Comparison of ENCODE assay signal across 9 mouse cellular contexts in the genomic region with DNA sequence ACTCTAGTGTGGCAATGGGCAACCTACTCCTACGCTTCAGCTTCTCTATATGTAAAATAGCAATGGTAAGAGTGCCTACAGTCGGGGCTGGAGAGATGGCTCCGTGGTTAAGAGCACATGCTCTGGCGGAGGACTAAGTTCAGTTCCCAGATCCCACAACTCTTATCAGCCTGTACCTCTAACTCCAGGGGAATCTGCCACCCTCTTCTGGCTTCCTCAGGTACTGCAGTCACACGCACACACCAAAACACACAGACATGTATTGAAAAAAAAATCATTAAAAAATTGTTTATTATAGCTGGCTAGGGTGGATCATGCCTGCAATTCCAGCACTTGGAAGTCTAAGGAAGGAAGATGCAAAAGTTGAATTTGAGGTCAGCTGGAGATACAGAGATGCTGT. TPM values are rescaled to one million over a fixed set of nuclear protein-coding genes. Genes with fewer than 3 reads are reported as not detected.
DNase-seq lines count a peak whose midpoint lies in the region; ATAC-seq and TF ChIP-seq lines count a peak whose summit lies in the region.
"Had no signal": no experiment of that assay in that cellular context is flagged by ENCODE, and none has a peak within 500 bp of the region (broad histone marks: within the 10 kb centered on the region; RNA-seq: fewer than 3 reads in every experiment).

No protein-coding gene starts in this region.

- 93% methylated on average over 5 of the region's 5 CpGs for WGBS in heart, postnatal 0 days
- 87% methylated on average over 5 of the region's 5 CpGs for WGBS in heart, embryonic 12.5 days
- 90% methylated on average over 5 of the region's 5 CpGs for WGBS in embryonic facial prominence, embryonic 10.5 days

- H3K36me3 ChIP-seq in heart, postnatal 0 days (replicated peaks; ENCODE audit: control insufficient read depth, insufficient read depth, low read length) = peaks cover 14% of the 10 kb centered on the region; the same call in 1 of the 2 replicates
- H3K36me3 ChIP-seq in heart, embryonic 12.5 days = peaks cover 56% of the 10 kb centered on the region
- peaks cover 88% of the 10 kb centered on the region for H3K36me3 ChIP-seq in embryonic facial prominence, embryonic 10.5 days (replicated peaks)

- DNase-seq in heart, postnatal 0 days (ENCODE audit: low spot score) = no peak
- DNase-seq in right cerebral cortex, postnatal 14 days = peak; percentile 23
- no peak for DNase-seq in right cerebral cortex, adult 18-20 months
- DNase-seq in embryonic facial prominence, embryonic 10.5 days (ENCODE audit: low spot score) = peak; percentile 35
- DNase-seq in thymus, postnatal 0 days (ENCODE audit: low spot score) = peak; percentile 24
- DNase-seq in layer of hippocampus, postnatal 36 days = no peak

- H3K9me3 ChIP-seq in heart, postnatal 0 days (replicated peaks; ENCODE audit: control insufficient read depth, low read length) = no peaks in the 10 kb centered on the region
- H3K9me3 ChIP-seq in heart, embryonic 12.5 days (replicated peaks) = no peaks in the 10 kb centered on the region
- H3K9me3 ChIP-seq in embryonic facial prominence, embryonic 10.5 days = no peaks in the 10 kb centered on the region

- no peaks in the 10 kb centered on the region for H3K27me3 ChIP-seq in heart, postnatal 0 days (ENCODE audit: control insufficient read depth, insufficient read depth, low read length)
- no peaks in the 10 kb centered on the region for H3K27me3 ChIP-seq in heart, embryonic 12.5 days (replicated peaks)
- H3K27me3 ChIP-seq in embryonic facial prominence, embryonic 10.5 days (replicated peaks; ENCODE audit: low read depth, poor library complexity, severe bottlenecking) = no peaks in the 10 kb centered on the region

- H3K4me3 ChIP-seq in heart, postnatal 0 days (ENCODE audit: low read depth, low read length) = no peak overlapping the region
- H3K4me3 ChIP-seq in heart, embryonic 12.5 days = no peak overlapping the region
- H3K4me3 ChIP-seq in embryonic facial prominence, embryonic 10.5 days = no peak overlapping the region

- no peaks in the 10 kb centered on the region for H3K4me1 ChIP-seq in heart, postnatal 0 days (ENCODE audit: control insufficient read depth, insufficient read depth)
- H3K4me1 ChIP-seq in heart, embryonic 12.5 days (replicated peaks) = no peaks in the 10 kb centered on the region
- no peaks in the 10 kb centered on the region for H3K4me1 ChIP-seq in embryonic facial prominence, embryonic 10.5 days

- H3K9ac ChIP-seq in heart, postnatal 0 days (replicated peaks; ENCODE audit: low read depth, low read length) = no peak overlapping the region
- no peak overlapping the region for H3K9ac ChIP-seq in heart, embryonic 12.5 days

- no peak overlapping the region for H3K27ac ChIP-seq in heart, postnatal 0 days (ENCODE audit: low read depth)
- no peak overlapping the region for H3K27ac ChIP-seq in heart, embryonic 12.5 days (ENCODE audit: poor library complexity, severe bottlenecking)
- H3K27ac ChIP-seq in embryonic facial prominence, embryonic 10.5 days (replicated peaks) = no peak overlapping the region

- no peak overlapping the region for H3K4me2 ChIP-seq in heart, postnatal 0 days (ENCODE audit: low read depth, low read length)
- H3K4me2 ChIP-seq in heart, embryonic 12.5 days = no peak overlapping the region

- no peak for ATAC-seq in heart, postnatal 0 days (ENCODE audit: insufficient read depth, low read depth)
- ATAC-seq in heart, embryonic 12.5 days (ENCODE audit: insufficient number of reproducible peaks, low FRiP score) = no peak
- ATAC-seq in inflammation-experienced regulatory T-cells, adult 6 months = no peak

- TF ChIP-seq EP300 in heart, postnatal 0 days (IDR thresholded peaks at IDR 0.05; ENCODE audit: low read depth) = no peak

- TF ChIP-seq CTCF in heart, postnatal 0 days (IDR thresholded peaks at IDR 0.05; ENCODE audit: low read depth) = peak; percentile 19; the same call in 1 of the 2 replicates

RNA-seq across cellular contexts. Expression of gene Zfp82, which starts 10.2 kb away (rescaled TPM):
- total RNA-seq in heart, postnatal 0 days (2014; rRNA removed; ENCODE audit: low replicate concordance) = 0.08 and 0.54 TPM in 2 replicates
- 1.9 and 2.4 TPM in 2 replicates for polyA plus RNA-seq in heart, postnatal 0 days (2015; fragmentation: Nextera tagmentation; extraction: Ambion mirVana)
- polyA plus RNA-seq in heart, embryonic 12.5 days (2016; fragmentation: Nextera tagmentation; extraction: Ambion mirVana) = 2.5 and 2.9 TPM in 2 replicates
- 5.6 and 6.4 TPM in 2 replicates for polyA plus RNA-seq in embryonic facial prominence, embryonic 10.5 days (2016; fragmentation: Nextera tagmentation; extraction: Ambion mirVana)
- 6.8 and 7.1 TPM in 2 replicates for polyA plus RNA-seq in thymus, postnatal 0 days (2015; fragmentation: Nextera tagmentation; extraction: Ambion mirVana)
- total RNA-seq in layer of hippocampus, postnatal 36 days (2021) = 1 to 10 TPM; 3.7 to 4.2 TPM
- polyA plus RNA-seq in inflammation-experienced regulatory T-cells, adult 6 months (2017; shearing (Covaris generic)) = 10 to 100 TPM in 1 of 3 experiments, 1 to 10 TPM in 2; 4.6 to 10.9 (median 5.9) TPM

RNA-seq across cellular contexts. Expression of gene Zfp14, which starts 11.3 kb away (rescaled TPM):
- total RNA-seq in heart, postnatal 0 days (2014; rRNA removed; ENCODE audit: low replicate concordance) = 5.7 and 6.0 TPM in 2 replicates
- polyA plus RNA-seq in heart, postnatal 0 days (2015; fragmentation: Nextera tagmentation; extraction: Ambion mirVana) = 2.2 and 2.6 TPM in 2 replicates
- polyA plus RNA-seq in heart, embryonic 12.5 days (2016; fragmentation: Nextera tagmentation; extraction: Ambion mirVana) = 3.1 and 3.4 TPM in 2 replicates
- polyA plus RNA-seq in embryonic facial prominence, embryonic 10.5 days (2016; fragmentation: Nextera tagmentation; extraction: Ambion mirVana) = 3.4 and 4.5 TPM in 2 replicates
- 2.4 and 3.1 TPM in 2 replicates for polyA plus RNA-seq in thymus, postnatal 0 days (2015; fragmentation: Nextera tagmentation; extraction: Ambion mirVana)
- 10 to 100 TPM in 1 of 2 experiments, 1 to 10 TPM in 1; 9.0 to 12.0 TPM for total RNA-seq in layer of hippocampus, postnatal 36 days (2021)
- polyA plus RNA-seq in inflammation-experienced regulatory T-cells, adult 6 months (2017; shearing (Covaris generic)) = 1 to 10 TPM; 4.4 to 7.2 (median 5.8) TPM

RNA-seq across cellular contexts. Expression of gene Gm26920, which starts 27.7 kb away (rescaled TPM):
- total RNA-seq in heart, postnatal 0 days (2014; rRNA removed; ENCODE audit: low replicate concordance) = not detected in 2 replicates
- polyA plus RNA-seq in heart, postnatal 0 days (2015; fragmentation: Nextera tagmentation; extraction: Ambion mirVana) = 0.18 TPM in 1 of 2 replicates, not detected in the other
- 1.5 and 1.7 TPM in 2 replicates for polyA plus RNA-seq in heart, embryonic 12.5 days (2016; fragmentation: Nextera tagmentation; extraction: Ambion mirVana)
- 1.6 and 4.8 TPM in 2 replicates for polyA plus RNA-seq in embryonic facial prominence, embryonic 10.5 days (2016; fragmentation: Nextera tagmentation; extraction: Ambion mirVana)
- 1.3 and 1.4 TPM in 2 replicates for polyA plus RNA-seq in thymus, postnatal 0 days (2015; fragmentation: Nextera tagmentation; extraction: Ambion mirVana)
- under 1 TPM in 1 of 2 experiments, not detected in 1; 0.97 TPM for total RNA-seq in layer of hippocampus, postnatal 36 days (2021)
- polyA plus RNA-seq in inflammation-experienced regulatory T-cells, adult 6 months (2017; shearing (Covaris generic)) = 1 to 10 TPM in 2 of 3 experiments, under 1 TPM in 1; 0.87 to 3.9 (median 1.7) TPM
- total RNA-seq: layer of hippocampus, postnatal 14 days had no signal

RNA-seq across cellular contexts. Expression of gene Zfp566, which starts 27.8 kb away (rescaled TPM):
- not detected in 2 replicates for total RNA-seq in heart, postnatal 0 days (2014; rRNA removed; ENCODE audit: low replicate concordance)
- 4.1 and 4.6 TPM in 2 replicates for polyA plus RNA-seq in heart, postnatal 0 days (2015; fragmentation: Nextera tagmentation; extraction: Ambion mirVana)
- polyA plus RNA-seq in heart, embryonic 12.5 days (2016; fragmentation: Nextera tagmentation; extraction: Ambion mirVana) = 5.8 and 6.1 TPM in 2 replicates
- polyA plus RNA-seq in embryonic facial prominence, embryonic 10.5 days (2016; fragmentation: Nextera tagmentation; extraction: Ambion mirVana) = 20.0 and 21.0 TPM in 2 replicates
- polyA plus RNA-seq in thymus, postnatal 0 days (2015; fragmentation: Nextera tagmentation; extraction: Ambion mirVana) = 9.2 and 10.6 TPM in 2 replicates
- 1 to 10 TPM; 6.4 to 8.0 TPM for total RNA-seq in layer of hippocampus, postnatal 36 days (2021)
- 10 to 100 TPM in 2 of 3 experiments, 1 to 10 TPM in 1; 7.2 to 14.5 (median 10.9) TPM for polyA plus RNA-seq in inflammation-experienced regulatory T-cells, adult 6 months (2017; shearing (Covaris generic))

RNA-seq across cellular contexts. Expression of gene Zfp260, which starts 32.1 kb away (rescaled TPM):
- 33.1 and 54.8 TPM in 2 replicates for total RNA-seq in heart, postnatal 0 days (2014; rRNA removed; ENCODE audit: low replicate concordance)
- 54.6 and 57.9 TPM in 2 replicates for polyA plus RNA-seq in heart, postnatal 0 days (2015; fragmentation: Nextera tagmentation; extraction: Ambion mirVana)
- polyA plus RNA-seq in heart, embryonic 12.5 days (2016; fragmentation: Nextera tagmentation; extraction: Ambion mirVana) = 90.8 and 93.5 TPM in 2 replicates
- 119 and 127 TPM in 2 replicates for polyA plus RNA-seq in embryonic facial prominence, embryonic 10.5 days (2016; fragmentation: Nextera tagmentation; extraction: Ambion mirVana)
- polyA plus RNA-seq in thymus, postnatal 0 days (2015; fragmentation: Nextera tagmentation; extraction: Ambion mirVana) = 59.0 and 59.7 TPM in 2 replicates
- total RNA-seq in layer of hippocampus, postnatal 36 days (2021) = 10 to 100 TPM; 76.8 to 83.7 TPM
- polyA plus RNA-seq in inflammation-experienced regulatory T-cells, adult 6 months (2017; shearing (Covaris generic)) = 10 to 100 TPM; 59.7 to 83.0 (median 70.5) TPM

Comparison
In these comparisons a context has a peak if more than half of its experiments do, and no peak if none do; other contexts are left out.
1. DNase-seq: peak in right cerebral cortex, postnatal 14 days (single experiment), embryonic facial prominence, embryonic 10.5 days (single experiment) and thymus, postnatal 0 days (single experiment); none in heart, postnatal 0 days (single experiment), right cerebral cortex, adult 18-20 months (single experiment) and layer of hippocampus, postnatal 36 days (0 of 2).